Mouse (Mus musculus) layer of hippocampus, adult 9-10 months (tissue): ENCODE results near the gene Fbxo47.

Experiments
- DNase-seq: peaks from one replicate; pipeline ENCODE4 v3.0.0; 2022; ENCODE audit warnings: low spot score

Gene Fbxo47

GRCm38 (mm10) chr11:97812491-97812921 is 71.4 kb downstream of the Fbxo47 start:
- DNase-seq = no peak

- no peak for DNase-seq
Measured at GRCm38 (mm10) chr11:97811569-97812362, 72.2 kb downstream of the Fbxo47 start.

- DNase-seq = no peak
Measured at GRCm38 (mm10) chr11:97810970-97811369, 73.0 kb downstream of the Fbxo47 start.

GRCm38 (mm10) chr11:97810356-97810755 is 73.6 kb downstream of the Fbxo47 start:
- DNase-seq = no peak

- DNase-seq = no peak
Measured at GRCm38 (mm10) chr11:97809235-97810121, 74.5 kb downstream of the Fbxo47 start.

- DNase-seq = no peak
Measured at GRCm38 (mm10) chr11:97808621-97809234, 75.2 kb downstream of the Fbxo47 start.

GRCm38 (mm10) chr11:97808093-97808492 is 75.9 kb downstream of the Fbxo47 start:
- no peak for DNase-seq

GRCm38 (mm10) chr11:97807626-97808025 is 76.3 kb downstream of the Fbxo47 start:
- no peak for DNase-seq

- no peak for DNase-seq
Measured at GRCm38 (mm10) chr11:97806613-97806964, 77.4 kb downstream of the Fbxo47 start.

GRCm38 (mm10) chr11:97805662-97806612 is 78.0 kb downstream of the Fbxo47 start:
- no peak for DNase-seq

- no peak for DNase-seq
Measured at GRCm38 (mm10) chr11:97804841-97805661, 78.9 kb downstream of the Fbxo47 start.

GRCm38 (mm10) chr11:97803847-97804246 is 80.1 kb downstream of the Fbxo47 start:
- DNase-seq = no peak
